Mouse (Mus musculus) limb, embryonic 14.5 days (tissue): Measurements from ENCODE around the gene Mocs2. TPM values are rescaled to one million over a fixed set of nuclear protein-coding genes. Genes with fewer than 3 reads are reported as not detected.

Experiments used
- ATAC-seq: fragments of 200-750 bp; cut with Nextera tagmentation; 2 replicates; pipeline ENCODE4 v1.8.0; 2017; ENCODE audit warnings: low read depth, moderate number of reproducible peaks, moderate TSS enrichment; ENCODE audit not compliant: low FRiP score
- DNase-seq: peaks from one replicate; pipeline ENCODE4 v3.0.0-alpha.2; 2015; ENCODE audit warnings: low spot score
- H3K27ac ChIP-seq: fragments of 300-500 bp; sonication (generic); replicated peaks from 2 replicates; pipeline ENCODE4 v1.5.1; 2014; ENCODE audit warnings: low read depth, mild to moderate bottlenecking, low read length, moderate library complexity, mixed read lengths
- H3K27me3 ChIP-seq: fragments of 300-500 bp; sonication (generic); 2 replicates; pipeline ENCODE4 v1.6.1; 2014; ENCODE audit warnings: low read length, mixed read lengths; ENCODE audit not compliant: control insufficient read depth, insufficient read depth
- H3K36me3 ChIP-seq: fragments of 300-500 bp; sonication (generic); 2 replicates; pipeline ENCODE4 v1.6.1; 2014; ENCODE audit warnings: mild to moderate bottlenecking, low read length, moderate library complexity, mixed read lengths; ENCODE audit not compliant: control insufficient read depth, insufficient read depth
- H3K4me1 ChIP-seq: fragments of 300-500 bp; sonication (generic); 2 replicates; pipeline ENCODE4 v1.6.1; 2014; ENCODE audit warnings: antibody characterized with exemption, low read length, mixed read lengths; ENCODE audit not compliant: control insufficient read depth, insufficient read depth
- H3K4me2 ChIP-seq: fragments of 300-500 bp; sonication (generic); replicated peaks from 2 replicates; pipeline ENCODE4 v1.6.1; 2014; ENCODE audit warnings: low read depth, mild to moderate bottlenecking, low read length, moderate library complexity; ENCODE audit not compliant: severe bottlenecking
- H3K4me3 ChIP-seq: fragments of 300-500 bp; sonication (generic); replicated peaks from 2 replicates; pipeline ENCODE4 v1.5.1; 2014; ENCODE audit warnings: low read length
- H3K9ac ChIP-seq: fragments of 300-500 bp; sonication (generic); 2 replicates; pipeline ENCODE4 v1.6.1; 2014; ENCODE audit warnings: mild to moderate bottlenecking, low read depth, low read length, moderate library complexity; ENCODE audit not compliant: severe bottlenecking
- H3K9me3 ChIP-seq: fragments of 300-500 bp; sonication (generic); 2 replicates; pipeline ENCODE4 v1.6.1; 2016; ENCODE audit warnings: low read length; ENCODE audit not compliant: control insufficient read depth
- POLR2A ChIP-seq: fragments of 200-500 bp; IDR thresholded peaks from 2 replicates; pipeline ENCODE4 v1.8.0; 2012; ENCODE audit warnings: inconsistent platforms, mild to moderate bottlenecking, moderate library complexity, borderline replicate concordance; ENCODE audit not compliant: insufficient read depth, insufficient read length; ENCODE audit errors: extremely low read depth
- WGBS: fragments of 180-500 bp; shearing (Covaris S2); extraction: QIAGEN DNeasy Blood & Tissue Kit; methylation state at CpG from one replicate; pipeline ENCODE4 v1.1.7; 2014; 5-methylcytosine and 5-hydroxymethylcytosine counted together
- polyA plus RNA-seq, 2 experiments: library from polyadenylated mRNA; depleted of rRNA in 1 of 2; stranded (reverse) in 1 of 2; unstranded in 1 of 2; fragments of >200 nt; fragmentation: Nextera tagmentation in 1 of 2; extraction: Ambion mirVana in 1 of 2; gene quantifications; 2 replicates each; pipeline versions ENCODE4 v1.2.1 to v1.2.3; 2012 to 2014

Mocs2 gene
- polyA plus RNA-seq, 2 experiments = 69.0 to 112 TPM

DNA sequence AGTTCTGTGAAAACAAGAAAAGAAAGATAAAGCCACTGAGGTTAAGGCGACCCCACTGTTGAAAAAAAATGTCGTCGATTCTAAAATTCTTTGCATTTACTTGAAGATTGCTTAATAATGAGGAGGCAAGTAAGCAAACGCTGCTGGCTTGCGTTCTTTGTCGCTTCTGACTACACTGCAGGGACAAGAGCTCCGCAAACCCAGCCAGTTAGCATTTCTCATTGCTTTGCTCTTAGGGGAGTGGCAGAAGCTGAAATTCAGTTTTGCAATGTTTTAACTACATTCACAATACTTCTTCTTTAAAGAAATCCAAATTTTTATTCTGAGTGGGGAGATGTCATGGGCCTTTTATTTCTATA is 38.2 kb downstream of the Mocs2 start:
- 53% methylated on average over 7 of the region's 7 CpGs for WGBS
- ATAC-seq (no peak), DNase-seq (no peak)
- no peak overlapping the region for H3K4me2 ChIP-seq
- no peaks in the 10 kb centered on the region for H3K36me3 ChIP-seq
- H3K27ac ChIP-seq = no peak overlapping the region
- no peaks in the 10 kb centered on the region for H3K27me3 ChIP-seq
- H3K4me1 ChIP-seq = no peaks in the 10 kb centered on the region
- no peak for TF ChIP-seq POLR2A
- H3K9ac ChIP-seq = no peak overlapping the region
- no peaks in the 10 kb centered on the region for H3K9me3 ChIP-seq
- H3K4me3 ChIP-seq = no peak overlapping the region

DNA sequence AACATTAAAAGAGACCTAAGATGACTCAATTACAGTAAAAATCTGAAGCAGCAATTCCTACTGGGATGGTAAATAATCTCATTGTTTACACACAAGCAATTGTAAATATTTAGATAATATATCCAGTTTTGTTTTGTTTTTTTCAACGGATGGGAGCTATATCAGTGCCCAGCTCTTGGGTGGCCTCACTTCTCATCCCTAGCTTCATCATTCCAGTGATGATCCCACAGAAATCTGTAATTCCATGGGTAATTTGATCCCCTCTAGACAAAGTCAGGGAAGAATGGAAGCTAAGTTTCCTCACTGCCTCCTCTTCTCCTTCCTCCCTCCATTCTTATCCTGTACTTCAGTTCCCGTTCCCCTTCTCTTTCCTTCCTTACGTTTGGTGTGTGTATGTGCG is 39.5 kb downstream of the Mocs2 start:
- ATAC-seq = no peak
- 87% methylated on average over 4 of the region's 4 CpGs for WGBS
- TF ChIP-seq POLR2A = no peak
- no peak overlapping the region for H3K9ac ChIP-seq
- no peak overlapping the region for H3K27ac ChIP-seq
- H3K4me2 ChIP-seq = no peak overlapping the region
- no peak for DNase-seq
- no peaks in the 10 kb centered on the region for H3K27me3 ChIP-seq
- H3K36me3 ChIP-seq = no peaks in the 10 kb centered on the region
- no peak overlapping the region for H3K4me3 ChIP-seq
- H3K4me1 ChIP-seq = no peaks in the 10 kb centered on the region
- no peaks in the 10 kb centered on the region for H3K9me3 ChIP-seq

DNA sequence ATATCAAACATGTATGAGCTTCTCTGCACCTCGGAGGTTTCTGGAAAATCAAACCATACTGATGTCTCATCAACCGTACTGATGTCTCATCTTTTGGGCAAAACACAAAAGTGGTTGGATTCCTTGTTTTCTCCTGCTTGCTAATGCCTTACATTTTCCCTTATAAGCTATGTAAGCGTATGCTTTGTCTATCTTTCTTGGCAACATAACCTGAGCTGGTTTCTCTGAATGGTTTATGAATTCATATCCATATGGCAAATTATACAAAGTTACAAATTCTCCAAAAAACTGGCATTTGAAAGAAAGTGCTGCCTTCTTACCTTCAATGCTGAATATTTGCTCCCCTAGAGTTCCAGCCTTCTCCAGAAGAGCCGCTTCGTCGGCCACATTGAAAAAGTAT is 56.7 kb downstream of the Mocs2 start:
- H3K27me3 ChIP-seq = no peaks in the 10 kb centered on the region
- H3K36me3 ChIP-seq = no peaks in the 10 kb centered on the region
- ATAC-seq = no peak
- H3K4me1 ChIP-seq = no peaks in the 10 kb centered on the region
- no peak overlapping the region for H3K4me3 ChIP-seq
- H3K27ac ChIP-seq = no peak overlapping the region
- no peaks in the 10 kb centered on the region for H3K9me3 ChIP-seq
- DNase-seq = no peak
- no peak overlapping the region for H3K9ac ChIP-seq
- no peak for TF ChIP-seq POLR2A
- 86% methylated on average over 6 of the region's 6 CpGs for WGBS
- H3K4me2 ChIP-seq = no peak overlapping the region

DNA sequence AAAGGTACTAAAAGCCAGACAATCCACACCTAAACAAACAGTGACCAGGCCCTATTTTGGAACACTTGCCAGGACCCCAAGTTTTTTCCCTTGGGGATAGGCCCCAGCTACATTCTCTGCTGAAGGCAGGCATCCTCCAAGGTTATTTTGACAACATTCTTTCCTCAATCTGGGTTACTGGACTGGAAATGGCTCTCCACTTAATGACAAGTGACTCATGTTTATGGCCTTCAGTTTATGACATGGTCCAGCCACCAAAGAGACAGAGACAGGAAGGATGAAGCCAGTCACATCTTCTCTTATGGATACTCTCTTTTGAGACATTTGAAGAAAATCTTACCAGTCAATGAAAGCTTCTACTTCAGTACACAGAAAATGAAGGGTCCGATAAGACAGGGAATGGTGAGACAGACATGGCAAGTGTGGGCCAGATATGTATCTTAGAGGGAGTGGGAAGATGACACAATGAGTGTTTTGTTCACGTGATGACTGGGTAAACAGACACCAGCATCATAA is 58.0 kb downstream of the Mocs2 start:
- DNase-seq = no peak
- no peak for ATAC-seq

DNA sequence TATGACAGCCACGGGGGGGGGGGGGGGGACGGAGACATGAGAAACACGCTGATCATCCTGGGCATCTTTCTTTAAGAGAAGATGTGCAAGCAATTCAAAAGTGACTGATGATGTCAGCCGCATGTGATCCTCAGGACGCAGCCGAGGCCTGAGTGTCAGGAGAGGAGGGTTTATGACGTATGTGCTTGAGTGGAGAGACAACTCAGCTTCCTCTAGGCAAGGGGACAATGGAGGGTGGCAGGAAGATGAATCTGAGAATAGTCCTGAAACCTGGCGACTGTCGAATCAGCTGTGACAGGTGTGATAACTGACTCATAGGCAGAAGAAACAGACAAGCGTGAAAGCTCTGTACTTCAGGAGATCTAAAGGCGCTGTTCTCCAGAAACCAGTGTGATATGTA is 60.6 kb downstream of the Mocs2 start:
- WGBS = 84% methylated on average over 11 of the region's 11 CpGs

More for the DNA sequence above, 58.0 kb downstream of the Mocs2 start:
- Histone ChIP-seq H3K9me3 (no peaks in the 10 kb centered on the region), H3K27ac (no peak overlapping the region), H3K9ac (no peak overlapping the region), H3K27me3 (no peaks in the 10 kb centered on the region), H3K4me3 (no peak overlapping the region), H3K36me3 (no peaks in the 10 kb centered on the region), H3K4me1 (no peaks in the 10 kb centered on the region), H3K4me2 (no peak overlapping the region)
- WGBS = 83% methylated on average over 2 of the region's 2 CpGs
- no peak for TF ChIP-seq POLR2A

More for the DNA sequence above, 60.6 kb downstream of the Mocs2 start:
- Histone ChIP-seq H3K27me3 (no peaks in the 10 kb centered on the region), H3K27ac (no peak overlapping the region), H3K9me3 (no peaks in the 10 kb centered on the region), H3K9ac (no peak overlapping the region), H3K4me2 (no peak overlapping the region), H3K4me3 (no peak overlapping the region), H3K36me3 (no peaks in the 10 kb centered on the region), H3K4me1 (no peaks in the 10 kb centered on the region)
- DNase-seq (no peak), ATAC-seq (no peak)
- TF ChIP-seq POLR2A = no peak

Other genes starting within 250 kb of the Mocs2 start
- 3.3 and 3.8 TPM in 2 replicates for gene Itga2, start 113.9 kb downstream of the Mocs2 start, polyA plus RNA-seq (2012; rRNA removed)
- gene Itga2, start 113.9 kb downstream of the Mocs2 start, polyA plus RNA-seq (2014; fragmentation: Nextera tagmentation; extraction: Ambion mirVana) = 3.6 and 3.9 TPM in 2 replicates